Mouse (Mus musculus) small intestine, adult 2 months (tissue): Measurements from ENCODE around the gene Csf2rb. TPM values are rescaled to one million over a fixed set of nuclear protein-coding genes. Genes with fewer than 3 reads are reported as not detected.

Experiments used
- H3K27ac ChIP-seq: fragments of 200-500 bp; 2 replicates; pipeline ENCODE4 v1.5.1; 2012; ENCODE audit warnings: low read depth, low read length, control low read depth, inconsistent platforms; ENCODE audit not compliant: insufficient read depth
- H3K27me3 ChIP-seq: fragments of 200-500 bp; 2 replicates; pipeline ENCODE4 v1.6.1; 2012; ENCODE audit warnings: mild to moderate bottlenecking, moderate library complexity, low read length, inconsistent platforms; ENCODE audit not compliant: control insufficient read depth, insufficient read depth
- H3K36me3 ChIP-seq: fragments of 200-500 bp; 2 replicates; pipeline ENCODE4 v1.6.1; 2012; ENCODE audit warnings: mild to moderate bottlenecking, low read length, control low read depth, inconsistent platforms; ENCODE audit not compliant: control insufficient read depth, insufficient read depth
- H3K4me1 ChIP-seq: fragments of 200-500 bp; 2 replicates; pipeline ENCODE4 v1.6.1; 2012; ENCODE audit warnings: low read length, inconsistent platforms, mixed read lengths; ENCODE audit not compliant: control insufficient read depth, insufficient read depth, insufficient read length
- H3K4me3 ChIP-seq: fragments of 200-500 bp; 2 replicates; pipeline ENCODE4 v1.5.1; 2012; ENCODE audit warnings: low read depth, mild to moderate bottlenecking, control low read depth, inconsistent platforms, low read length, moderate library complexity
- CTCF ChIP-seq: fragments of 200-500 bp; IDR thresholded peaks from 2 replicates; pipeline ENCODE4 v1.5.1; 2012; ENCODE audit warnings: low read depth, mild to moderate bottlenecking, control low read depth, inconsistent platforms, low read length, moderate library complexity, mixed read lengths; ENCODE audit not compliant: insufficient replicate concordance, insufficient read length; ENCODE audit errors: extremely low read depth
- POLR2A ChIP-seq: fragments of 200-500 bp; IDR thresholded peaks from 2 replicates; pipeline ENCODE4 v1.6.1; 2012; ENCODE audit warnings: low read depth, mild to moderate bottlenecking, control low read depth, inconsistent platforms, low read length, moderate library complexity
- WGBS: fragments of 180-500 bp; shearing (Covaris S2); methylation state at CpG from one replicate; pipeline ENCODE4 v1.1.7; 2018; 5-methylcytosine and 5-hydroxymethylcytosine counted together
- polyA plus RNA-seq: library from polyadenylated mRNA; depleted of rRNA; stranded (reverse); fragments of >200 nt; gene quantifications from 2 replicates; pipeline ENCODE4 v1.2.3, GENCODE M21; 2012

The Csf2rb gene
- polyA plus RNA-seq, 1 experiment, result 8.9 TPM

DNA sequence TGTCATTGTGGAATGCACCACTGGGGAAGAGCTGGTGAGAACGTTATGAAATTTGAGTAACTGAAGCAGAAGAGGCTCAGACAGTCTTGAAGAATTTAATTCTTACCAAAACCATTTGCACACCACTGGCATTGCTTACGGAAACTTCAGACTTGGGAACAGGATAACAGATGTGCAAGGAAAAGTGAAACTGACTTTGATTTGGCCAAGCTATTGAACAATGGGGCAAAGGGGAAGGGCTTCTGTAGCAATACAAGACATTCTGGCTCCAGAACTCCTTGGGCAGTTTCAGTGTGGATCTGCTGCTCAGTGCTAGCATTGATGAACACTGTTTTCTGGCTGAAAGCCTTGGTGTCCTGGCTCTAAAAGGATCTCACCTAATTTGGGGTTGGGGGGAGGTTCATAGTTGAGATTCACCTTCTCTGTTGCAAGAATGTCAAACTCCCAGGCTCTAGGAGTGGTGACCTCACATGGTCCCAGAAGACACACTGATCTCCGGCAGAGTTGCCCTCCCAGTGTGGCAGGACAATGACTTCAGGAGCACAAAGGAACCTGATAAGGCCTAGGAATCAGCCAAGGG is 26.1 kb downstream of the Csf2rb start:
- Histone ChIP-seq H3K27ac (no peak overlapping the region), H3K27me3 (peaks cover 18% of the 10 kb centered on the region; the same call in 1 of the 2 replicates), H3K4me3 (no peak overlapping the region), H3K4me1 (no peaks in the 10 kb centered on the region), H3K36me3 (no peaks in the 10 kb centered on the region)
- TF ChIP-seq CTCF (no peak), POLR2A (no peak)
- 42% methylated on average over 3 of the region's 3 CpGs for WGBS

DNA sequence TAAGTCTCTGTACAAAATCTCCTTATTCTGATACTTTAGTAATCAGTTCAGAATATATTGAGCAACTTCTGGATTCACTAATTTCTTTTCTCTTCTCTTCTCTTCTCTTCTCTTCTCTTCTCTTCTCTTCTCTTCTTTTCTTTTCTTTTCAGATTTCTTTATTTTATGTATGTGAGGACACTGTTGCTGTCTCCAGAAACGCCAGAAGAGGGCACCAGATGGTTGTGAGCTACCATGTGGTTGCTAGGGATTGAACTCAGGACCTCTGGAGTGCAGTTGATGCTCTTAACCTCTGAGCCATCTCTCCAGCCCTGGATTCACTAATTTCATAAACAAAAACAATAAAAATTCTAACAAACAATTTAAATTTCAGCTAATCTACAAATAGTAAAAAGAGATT is 29.4 kb downstream of the Csf2rb start:
- Histone ChIP-seq H3K27me3 (peaks cover 34% of the 10 kb centered on the region), H3K27ac (no peak overlapping the region), H3K36me3 (no peaks in the 10 kb centered on the region), H3K4me3 (no peak overlapping the region), H3K4me1 (no peaks in the 10 kb centered on the region)
- WGBS, result 0% methylated on average over 1 of the region's 1 CpGs
- TF ChIP-seq CTCF (peak; percentile 41; the same call in 1 of the 2 replicates), POLR2A (no peak)

DNA sequence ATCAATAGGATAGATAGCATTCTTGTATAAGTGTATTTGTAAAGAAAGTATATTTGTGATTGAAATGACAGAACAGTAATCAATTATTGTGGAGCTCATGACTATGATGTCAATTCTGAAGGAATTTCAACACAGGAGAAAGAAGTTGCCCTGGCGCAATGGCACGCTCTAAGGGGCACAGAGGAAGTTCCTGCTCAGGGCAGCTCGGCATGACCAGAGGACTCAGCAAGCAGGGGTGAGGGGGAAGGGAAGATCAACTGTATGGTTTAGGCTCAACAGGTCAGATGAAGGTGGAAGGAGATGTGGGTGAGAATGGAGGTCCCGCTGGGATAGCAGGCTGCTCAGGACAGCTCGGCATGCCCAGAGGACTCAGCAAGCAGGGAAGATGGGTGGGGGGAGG is 30.0 kb downstream of the Csf2rb start:
- H3K27ac ChIP-seq, result no peak overlapping the region
- peaks cover 38% of the 10 kb centered on the region for H3K27me3 ChIP-seq
- H3K36me3 ChIP-seq, result no peaks in the 10 kb centered on the region
- TF ChIP-seq POLR2A (no peak), CTCF (no peak)
- H3K4me1 ChIP-seq, result no peaks in the 10 kb centered on the region
- WGBS, result 86% methylated on average over 5 of the region's 5 CpGs
- H3K4me3 ChIP-seq, result no peak overlapping the region

DNA sequence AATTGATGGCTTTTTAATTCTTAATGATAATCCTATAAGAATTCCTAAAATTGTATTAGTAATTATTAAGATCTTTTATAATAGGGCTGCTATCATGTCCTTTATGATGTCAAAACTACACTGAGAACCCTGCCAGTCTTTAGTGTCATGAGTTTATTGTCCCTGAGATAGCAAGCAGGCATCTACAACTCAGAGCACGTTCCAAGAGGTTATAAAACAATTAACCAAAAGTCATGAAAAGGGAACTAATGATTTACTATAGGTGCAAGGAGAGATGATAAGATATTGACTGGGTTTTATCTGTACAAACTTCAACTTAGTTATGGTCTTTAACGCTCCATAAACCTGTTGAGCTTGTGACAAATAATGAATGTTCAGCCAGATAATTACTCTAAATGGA is 40.4 kb downstream of the Csf2rb start:
- 12% methylated on average over 2 of the region's 2 CpGs for WGBS
- H3K27ac ChIP-seq, result no peak overlapping the region
- H3K27me3 ChIP-seq, result peaks cover 60% of the 10 kb centered on the region
- TF ChIP-seq POLR2A (no peak), CTCF (no peak)
- H3K4me1 ChIP-seq, result no peaks in the 10 kb centered on the region
- no peaks in the 10 kb centered on the region for H3K36me3 ChIP-seq
- H3K4me3 ChIP-seq, result no peak overlapping the region

DNA sequence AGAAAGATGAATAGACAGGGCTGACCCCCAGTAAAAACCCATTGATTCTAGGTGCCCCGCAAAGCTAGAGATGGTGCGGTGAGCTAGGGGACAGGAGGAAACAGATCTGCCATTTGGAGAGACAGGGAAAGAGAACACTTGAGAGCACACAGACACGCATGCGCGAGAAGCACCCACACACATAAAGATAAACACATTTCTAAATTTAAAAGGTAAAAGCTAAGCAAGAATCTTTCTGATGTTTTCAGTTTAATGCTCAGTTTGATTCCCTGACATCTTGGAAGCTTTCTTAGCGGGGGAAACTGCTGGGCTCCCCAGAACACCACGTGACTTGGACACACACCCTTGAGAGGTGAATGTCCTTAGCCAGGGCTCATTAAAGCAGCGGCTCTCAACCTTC is 41.3 kb downstream of the Csf2rb start:
- Histone ChIP-seq H3K36me3 (no peaks in the 10 kb centered on the region), H3K4me1 (no peaks in the 10 kb centered on the region), H3K4me3 (no peak overlapping the region), H3K27me3 (peaks cover 62% of the 10 kb centered on the region), H3K27ac (no peak overlapping the region)
- 63% methylated on average over 8 of the region's 8 CpGs for WGBS
- TF ChIP-seq CTCF (no peak), POLR2A (no peak)

DNA sequence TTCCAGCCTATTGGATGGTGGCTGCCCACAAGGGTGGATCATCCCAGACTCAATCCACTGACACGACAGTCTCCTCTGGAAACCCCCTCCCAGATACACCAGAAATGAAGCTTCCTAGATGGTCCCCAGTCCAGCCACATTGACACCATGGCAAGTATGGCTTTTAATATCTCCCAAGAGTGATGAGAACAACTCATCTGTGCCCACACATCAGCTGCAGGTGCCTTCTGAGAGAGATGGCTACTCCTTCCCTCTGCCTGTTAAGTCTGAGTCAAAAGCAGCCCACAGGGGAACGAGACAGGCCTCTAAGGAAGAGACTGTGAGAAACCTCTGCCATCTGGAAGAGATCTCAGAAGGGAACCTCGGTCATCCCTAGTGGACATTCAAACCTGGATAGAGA is 42.3 kb downstream of the Csf2rb start:
- Histone ChIP-seq H3K27me3 (peaks cover 59% of the 10 kb centered on the region), H3K4me3 (no peak overlapping the region), H3K4me1 (no peaks in the 10 kb centered on the region), H3K36me3 (no peaks in the 10 kb centered on the region), H3K27ac (no peak overlapping the region)
- TF ChIP-seq CTCF (no peak), POLR2A (no peak)
- 69% methylated on average over 3 of the region's 3 CpGs for WGBS

DNA sequence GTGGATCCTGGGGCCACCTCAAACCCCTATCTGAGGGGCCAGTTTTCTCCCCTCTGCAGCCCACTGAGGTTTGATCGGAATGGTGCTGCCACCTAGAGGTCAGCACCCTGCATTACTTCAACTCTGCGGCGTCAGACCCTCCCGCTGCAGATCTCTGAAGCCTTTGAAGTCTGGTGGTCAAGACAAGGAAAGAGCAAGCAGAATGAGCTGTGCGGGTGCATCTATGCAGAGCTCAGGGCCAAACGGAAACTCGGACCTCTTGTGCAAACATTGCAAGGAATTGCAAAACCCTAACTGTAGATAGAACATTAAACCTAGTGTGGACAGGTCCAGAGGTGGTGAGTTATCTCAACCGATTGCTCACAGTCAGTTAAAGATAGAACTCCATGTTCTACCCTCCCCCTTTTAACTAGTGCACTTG is 43.4 kb downstream of the Csf2rb start:
- no peak overlapping the region for H3K27ac ChIP-seq
- H3K4me1 ChIP-seq, result no peaks in the 10 kb centered on the region
- TF ChIP-seq POLR2A (no peak), CTCF (peak; percentile 88; the same call in 1 of the 2 replicates)
- H3K27me3 ChIP-seq, result peaks cover 55% of the 10 kb centered on the region
- no peak overlapping the region for H3K4me3 ChIP-seq
- no peaks in the 10 kb centered on the region for H3K36me3 ChIP-seq
- 4% methylated on average over 8 of the region's 8 CpGs for WGBS
